Mouse (Mus musculus): ENCODE measurements around the gene Polm. TPM values are rescaled to one million over a fixed set of nuclear protein-coding genes. Genes with fewer than 3 reads are reported as not detected.

Polm gene
- total RNA-seq, 4 experiments from 2014 or later = 8.0 to 14.7 (median 11.5) TPM

DNA sequence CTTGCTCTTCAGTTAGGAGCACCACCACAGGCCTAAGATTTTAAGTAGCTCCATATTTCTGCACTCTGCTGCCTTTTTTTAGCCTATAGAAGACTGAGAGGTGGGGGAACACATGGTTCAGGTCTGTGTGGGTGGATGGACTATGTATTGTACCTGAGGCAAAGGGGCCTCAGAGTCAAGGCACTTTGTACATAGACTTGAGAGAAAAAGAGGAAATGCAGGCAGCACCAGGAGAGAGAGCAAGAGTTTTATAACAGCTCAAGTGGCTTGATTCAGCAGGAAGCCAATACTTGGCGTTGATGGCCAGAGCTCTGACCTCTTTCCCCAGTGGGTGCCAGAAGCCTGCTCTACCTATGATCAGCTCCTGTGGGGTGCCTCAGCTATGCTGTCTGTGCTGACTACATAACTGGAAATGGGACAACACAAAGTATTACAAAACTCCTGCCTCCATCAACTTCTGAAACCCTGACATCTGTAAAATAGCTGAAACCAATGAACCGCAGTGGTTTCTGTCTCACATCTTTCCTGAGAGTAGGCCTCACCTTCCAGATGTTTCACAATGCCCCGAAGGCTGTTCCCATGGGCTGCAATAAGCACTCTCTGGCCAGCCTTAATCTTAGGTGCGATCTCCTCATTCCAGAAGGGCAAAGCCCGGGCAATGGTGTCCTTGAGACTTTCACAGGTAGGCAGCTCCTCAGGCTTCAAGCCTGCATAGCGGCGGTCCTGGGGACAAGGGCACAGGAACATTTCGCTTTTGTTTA, 35.2 kb downstream of the Polm start:
- DNase-seq = no peak

DNA sequence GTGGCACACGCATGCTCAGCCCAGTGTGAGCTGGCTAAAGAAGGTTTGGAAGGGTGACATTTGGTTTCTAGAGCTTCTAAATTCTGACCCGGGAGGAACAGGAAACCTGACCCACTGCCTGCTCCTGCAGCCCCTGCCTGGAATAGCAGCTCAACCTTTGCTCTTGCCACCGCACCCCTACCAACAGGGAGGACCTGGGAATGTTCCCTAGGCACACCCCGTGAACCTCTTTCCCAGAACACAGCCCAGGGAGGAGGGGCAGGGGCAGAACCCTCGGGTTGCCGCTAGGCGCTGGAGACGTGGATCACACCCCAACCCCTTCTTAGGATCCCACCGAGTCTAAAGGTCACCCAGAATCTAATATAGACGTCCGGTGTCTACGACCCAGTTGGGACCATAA, 35.8 kb downstream of the Polm start:
- no peak for DNase-seq

DNA sequence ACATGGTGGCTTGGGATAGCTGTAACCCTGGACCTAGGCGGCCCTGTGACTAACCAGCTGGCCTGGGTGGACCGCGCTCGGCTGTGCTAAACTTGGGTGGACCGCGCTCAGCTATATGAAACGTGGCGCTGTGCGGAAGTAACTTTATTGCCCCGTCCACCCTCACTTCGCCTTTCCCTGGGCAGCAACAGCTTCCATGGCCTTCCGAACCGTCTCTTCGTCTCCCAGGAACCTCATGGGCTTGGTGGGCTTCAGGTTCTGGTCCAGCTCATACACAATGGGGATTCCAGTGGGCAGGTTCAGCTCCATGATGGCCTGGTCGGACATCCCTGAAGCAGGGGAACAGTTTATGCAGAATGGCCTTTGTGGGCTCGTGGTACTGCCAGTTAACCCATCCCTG, 36.3 kb downstream of the Polm start:
- no peak for DNase-seq

DNA sequence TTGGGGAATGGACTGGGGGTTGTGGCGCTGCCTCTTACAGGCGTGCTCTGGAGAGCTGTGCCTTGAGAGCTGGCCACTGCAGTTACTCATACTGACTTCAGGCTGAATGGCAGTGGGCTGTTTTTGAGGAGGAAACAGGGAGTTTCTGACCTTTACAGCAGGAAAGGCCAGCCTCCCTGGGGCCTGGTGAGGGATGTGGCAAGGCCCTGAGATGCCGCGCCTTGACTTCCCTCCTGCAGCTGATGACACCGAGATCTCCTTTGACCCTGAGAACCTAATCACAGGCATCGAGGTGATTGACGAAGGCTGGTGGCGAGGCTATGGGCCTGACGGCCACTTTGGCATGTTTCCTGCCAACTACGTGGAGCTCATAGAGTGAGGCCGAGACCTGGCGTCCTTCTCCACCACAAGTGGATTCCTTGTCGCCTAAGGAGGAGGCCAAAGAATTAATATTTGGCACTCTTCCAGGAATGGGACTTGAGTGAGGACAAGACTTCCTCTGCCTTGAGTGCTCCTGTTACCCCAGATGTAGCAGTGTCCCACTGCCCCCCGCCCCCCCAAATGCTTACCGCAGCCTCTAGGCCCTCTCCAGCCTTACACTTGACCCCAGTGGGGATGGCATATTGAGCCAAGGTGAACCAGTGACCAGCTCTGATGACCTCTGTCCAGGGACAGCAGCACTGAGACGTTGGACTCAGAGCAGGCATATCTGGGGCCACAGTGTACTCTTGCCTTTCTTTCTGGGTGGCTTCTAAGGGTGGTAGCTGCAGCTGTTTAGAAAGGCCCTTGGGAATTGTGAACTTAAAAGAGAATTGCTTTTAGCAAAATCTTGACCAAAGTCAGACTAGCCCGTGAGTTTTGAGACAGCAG, 38.0 kb downstream of the Polm start:
- DNase-seq = no peak

DNA sequence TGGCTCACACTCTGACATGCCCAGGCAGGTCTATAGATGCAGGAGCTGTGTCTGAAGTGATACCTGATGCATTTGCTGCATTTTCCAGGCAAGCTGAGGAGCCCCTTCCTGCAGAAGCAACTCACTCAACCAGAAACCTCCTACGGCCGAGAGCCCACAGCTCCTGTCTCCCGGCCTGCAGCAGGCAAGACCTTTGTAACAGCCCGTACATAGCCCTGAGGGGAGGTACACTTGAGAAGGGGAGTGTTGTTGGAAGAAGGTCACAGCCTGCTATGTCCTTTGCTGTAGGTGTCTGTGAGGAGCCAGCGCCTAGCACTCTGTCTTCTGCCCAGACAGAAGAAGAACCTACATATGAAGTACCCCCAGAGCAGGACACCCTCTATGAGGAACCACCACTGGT, 39.9 kb downstream of the Polm start:
- DNase-seq = no peak

DNA sequence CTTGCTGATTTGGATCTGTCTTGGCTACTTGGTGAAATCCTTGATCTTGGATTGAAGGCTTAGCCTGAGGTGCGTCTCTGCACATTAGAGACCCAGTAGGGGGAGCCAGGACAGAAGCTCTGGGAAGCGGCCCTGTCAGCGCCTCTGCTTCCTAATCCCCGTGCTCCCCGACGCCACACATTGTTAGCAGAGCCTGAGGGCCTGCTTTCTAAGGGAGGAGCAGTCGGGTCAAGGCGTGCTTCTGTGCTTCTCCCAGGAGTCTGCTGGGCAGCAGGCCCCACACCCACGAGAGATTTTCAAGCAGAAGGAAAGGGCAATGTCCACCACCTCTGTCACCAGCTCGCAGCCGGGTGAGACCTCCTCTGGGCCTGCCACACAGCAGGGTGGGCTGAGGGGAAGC, 40.4 kb downstream of the Polm start:
- no peak for DNase-seq

DNA sequence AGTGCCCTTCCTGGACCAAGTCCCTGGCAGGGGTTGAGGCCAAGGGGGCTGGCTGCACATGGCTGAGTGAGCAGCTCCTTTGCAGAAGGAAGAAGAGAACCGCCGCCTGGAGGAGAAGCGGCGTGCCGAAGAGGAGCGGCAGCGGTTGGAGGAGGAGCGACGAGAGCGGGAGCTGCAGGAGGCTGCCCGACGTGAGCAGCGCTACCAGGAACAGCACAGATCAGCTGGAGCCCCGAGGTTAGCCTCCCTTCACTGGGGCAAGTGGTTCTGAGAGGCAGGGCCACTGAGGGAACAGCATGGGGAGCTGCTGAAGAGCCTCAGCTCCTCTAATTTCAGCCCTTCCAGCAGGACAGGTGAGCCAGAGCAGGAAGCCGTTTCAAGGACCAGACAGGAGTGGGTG, 40.9 kb downstream of the Polm start:
- DNase-seq = no peak

DNA sequence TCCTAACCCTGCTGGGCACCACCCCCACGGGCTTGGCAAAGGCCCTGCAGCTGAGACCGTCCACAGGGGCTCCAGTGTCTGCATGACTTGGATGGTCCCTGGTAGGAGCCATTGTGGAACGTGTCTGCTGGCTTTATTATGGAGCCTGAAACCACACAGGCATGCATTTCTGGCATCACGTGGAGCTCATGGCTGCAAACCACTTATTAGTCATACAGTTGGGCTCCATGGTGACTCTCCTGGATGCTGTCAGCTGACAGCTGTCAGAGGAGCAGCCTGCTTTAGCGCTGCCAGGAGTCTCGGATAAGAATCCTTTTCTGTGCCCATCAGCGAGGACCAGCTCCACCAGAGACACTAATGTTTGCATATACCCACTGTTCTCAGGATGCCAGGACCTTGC, 42.1 kb downstream of the Polm start:
- no peak for DNase-seq

DNA sequence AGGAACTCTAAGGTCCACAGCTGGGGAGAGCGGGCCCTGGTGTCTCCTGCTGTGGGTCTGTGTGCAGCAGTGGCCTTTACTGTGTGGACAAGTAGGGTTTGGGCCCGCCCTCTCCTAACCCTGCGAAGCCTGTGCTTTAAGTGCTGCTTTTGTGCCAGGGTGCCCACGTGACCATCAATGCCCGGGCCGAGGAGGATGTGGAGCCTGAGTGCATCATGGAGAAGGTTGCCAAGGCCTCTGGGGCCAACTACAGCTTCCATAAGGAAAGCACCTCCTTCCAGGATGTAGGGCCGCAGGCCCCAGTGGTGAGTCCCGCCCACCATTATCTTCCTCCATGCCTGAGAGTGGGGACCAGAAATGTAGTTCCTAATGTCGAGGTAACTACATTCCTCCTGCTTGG, 42.5 kb downstream of the Polm start:
- DNase-seq = no peak

DNA sequence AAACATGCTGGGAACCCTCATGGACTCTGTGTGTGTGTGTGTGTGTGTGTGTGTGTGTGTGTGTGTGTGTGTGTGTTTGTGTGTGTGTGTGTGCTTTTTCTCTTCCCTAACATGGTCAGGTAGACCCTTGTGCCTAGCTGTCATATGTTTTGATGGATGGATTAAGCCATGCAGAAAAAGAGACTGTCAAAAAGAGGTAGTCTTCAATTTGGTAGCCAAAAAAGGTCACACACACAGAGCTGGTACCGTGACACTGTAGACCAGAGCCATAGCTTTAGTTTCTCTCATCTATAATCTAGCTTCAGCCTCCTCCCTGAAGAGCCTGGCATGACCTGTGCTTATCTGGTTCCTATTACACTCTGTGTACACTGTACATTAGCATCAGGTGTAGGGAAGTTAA, 47.4 kb downstream of the Polm start:
- DNase-seq = no peak

DNA sequence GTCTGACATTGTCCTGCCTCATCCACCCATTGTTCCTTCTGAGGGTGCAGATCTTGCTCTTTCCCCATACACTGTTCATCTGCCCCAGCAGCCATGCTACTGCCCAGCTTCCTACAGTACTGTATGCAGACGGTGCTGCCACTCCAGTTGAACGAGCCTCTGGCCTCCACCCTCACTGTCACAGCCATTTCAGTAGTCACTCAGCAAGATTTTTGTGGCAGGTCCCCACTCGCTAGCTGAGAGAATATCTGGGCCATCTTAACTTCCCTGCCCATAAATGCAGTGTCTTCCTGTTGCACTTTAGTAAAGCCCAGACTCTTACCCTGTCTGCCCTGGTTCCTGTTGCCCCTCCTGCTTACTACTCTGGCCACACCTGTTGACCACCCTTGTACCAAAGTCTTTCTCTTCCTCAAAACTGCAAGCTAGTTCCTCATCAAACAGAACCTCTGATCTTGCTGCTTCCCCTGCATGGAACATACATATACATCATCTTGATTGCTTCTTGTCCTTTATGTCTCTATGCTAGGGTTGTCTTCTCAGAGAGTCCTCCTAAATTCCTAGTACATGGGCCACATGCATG, 48.0 kb downstream of the Polm start:
- DNase-seq = no peak

DNA sequence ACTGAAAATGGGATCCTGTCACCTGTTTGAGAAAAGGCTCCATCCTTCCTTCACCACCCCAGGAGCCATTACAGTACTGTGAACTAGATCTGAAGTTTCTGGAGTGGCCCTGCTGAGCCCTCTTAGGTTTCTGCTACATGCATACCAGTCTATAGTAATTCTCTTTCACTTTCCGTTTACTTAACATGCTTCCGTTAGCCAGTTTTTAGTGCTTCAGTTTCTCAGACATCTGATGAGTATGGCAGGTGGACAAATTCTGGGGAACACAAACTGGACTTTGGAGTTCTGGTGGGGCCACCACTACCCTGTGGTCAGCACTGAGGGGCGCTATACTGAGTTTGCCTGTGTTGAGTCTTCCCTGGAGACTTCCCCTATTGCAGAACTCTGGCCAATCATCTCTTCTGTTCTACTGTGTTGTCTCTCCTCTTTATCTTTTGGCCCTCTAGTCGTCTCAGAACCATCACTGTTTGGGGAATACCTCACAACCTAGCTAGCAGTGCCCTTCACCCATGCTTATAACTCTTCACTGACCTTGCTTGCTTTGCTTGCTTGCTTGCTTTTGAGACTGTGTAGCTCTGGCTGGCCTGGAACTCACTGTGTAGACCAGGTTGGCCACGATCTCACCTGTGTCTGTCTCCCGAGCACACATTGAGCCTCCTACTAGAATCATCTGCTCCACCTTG, 48.6 kb downstream of the Polm start:
- DNase-seq = no peak

DNA sequence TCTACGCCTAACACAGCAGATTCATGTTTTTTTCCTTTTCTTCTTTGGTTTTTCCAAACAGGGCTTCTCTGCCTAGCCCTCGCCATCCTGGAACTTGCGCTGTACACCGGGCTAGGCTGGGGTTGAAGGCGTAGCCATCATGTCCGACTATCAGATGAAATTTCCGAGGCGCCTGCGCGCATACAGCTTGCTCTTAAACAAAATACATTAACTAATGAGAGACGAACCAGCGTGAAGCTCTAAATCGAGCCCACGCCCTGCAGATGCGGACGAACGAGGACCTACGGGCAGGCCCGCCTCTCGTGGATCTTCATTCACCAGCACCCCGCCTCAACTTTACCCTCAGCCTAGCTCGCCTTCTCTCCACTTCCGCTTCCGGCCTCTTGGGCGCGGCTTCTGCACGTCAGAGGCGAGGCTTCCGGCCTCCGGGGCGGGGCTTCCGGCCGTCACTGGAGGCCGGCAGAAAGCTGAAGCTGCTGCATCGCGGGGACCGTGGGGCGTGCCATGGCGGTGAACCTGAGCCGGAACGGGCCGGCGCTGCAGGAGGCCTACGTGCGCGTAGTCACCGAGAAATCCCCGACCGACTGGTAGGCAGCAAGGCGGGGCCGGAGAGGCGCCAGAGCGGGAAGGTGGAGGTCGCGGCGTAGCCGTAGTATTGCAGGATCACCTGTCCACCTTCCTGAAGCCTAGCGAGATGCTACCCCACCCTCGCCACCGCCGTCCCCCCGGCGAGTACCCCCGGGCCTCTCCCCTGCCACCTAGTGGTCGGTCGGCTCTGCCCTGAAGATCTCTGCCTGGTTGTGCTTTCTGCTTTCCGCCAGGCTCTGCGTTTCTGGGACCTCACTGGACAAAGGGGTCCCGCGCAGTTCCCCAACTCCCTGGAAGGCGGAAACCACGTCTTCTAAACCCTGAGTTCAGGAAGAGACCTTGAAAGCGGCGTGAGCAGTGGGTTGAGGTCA, 49.5 kb downstream of the Polm start, which contains the start of gene Dbnl:
Dbnl (plus strand) TSS at position 433 of the 959 bp plus-strand sequence.
- DNase-seq = peak; percentile 93

DNA sequence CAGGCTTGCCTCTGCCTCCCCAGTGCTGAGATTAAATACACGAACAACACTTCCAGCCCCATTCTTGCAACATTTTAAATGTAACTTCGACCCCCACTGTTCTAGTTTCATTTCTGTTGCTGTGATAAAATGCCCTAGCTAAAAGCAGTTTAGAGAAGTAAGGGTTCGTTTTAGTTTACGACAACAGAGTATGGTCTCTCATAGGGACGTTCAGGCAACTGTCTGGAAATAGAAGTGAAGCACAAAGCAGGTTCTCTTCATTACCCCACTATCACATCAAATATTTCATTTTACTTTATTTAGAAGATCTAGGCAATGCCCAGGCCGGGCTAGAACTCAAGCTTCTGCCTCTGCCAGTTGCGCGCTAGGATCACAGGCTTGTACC, 50.2 kb downstream of the Polm start:
- no peak for DNase-seq

DNA sequence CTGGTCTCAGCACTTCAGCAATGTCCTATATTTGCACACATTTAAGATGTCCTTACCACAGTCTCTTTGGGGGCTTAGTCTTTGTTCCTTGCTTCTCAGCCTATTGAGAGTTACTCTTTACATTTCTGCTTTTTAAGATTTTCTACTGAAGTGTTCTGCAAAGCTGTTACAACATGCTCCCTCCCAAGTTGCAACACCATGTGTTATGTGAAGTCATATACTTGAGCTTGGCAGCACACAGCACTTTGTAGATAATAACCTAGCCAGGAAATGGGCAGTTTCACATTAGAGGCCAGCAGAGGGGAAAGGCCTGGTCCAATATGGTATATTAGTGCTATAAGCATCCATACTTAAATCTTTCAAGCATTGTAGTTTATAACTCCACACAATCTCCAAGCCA, 52.1 kb downstream of the Polm start:
- DNase-seq = no peak

DNA sequence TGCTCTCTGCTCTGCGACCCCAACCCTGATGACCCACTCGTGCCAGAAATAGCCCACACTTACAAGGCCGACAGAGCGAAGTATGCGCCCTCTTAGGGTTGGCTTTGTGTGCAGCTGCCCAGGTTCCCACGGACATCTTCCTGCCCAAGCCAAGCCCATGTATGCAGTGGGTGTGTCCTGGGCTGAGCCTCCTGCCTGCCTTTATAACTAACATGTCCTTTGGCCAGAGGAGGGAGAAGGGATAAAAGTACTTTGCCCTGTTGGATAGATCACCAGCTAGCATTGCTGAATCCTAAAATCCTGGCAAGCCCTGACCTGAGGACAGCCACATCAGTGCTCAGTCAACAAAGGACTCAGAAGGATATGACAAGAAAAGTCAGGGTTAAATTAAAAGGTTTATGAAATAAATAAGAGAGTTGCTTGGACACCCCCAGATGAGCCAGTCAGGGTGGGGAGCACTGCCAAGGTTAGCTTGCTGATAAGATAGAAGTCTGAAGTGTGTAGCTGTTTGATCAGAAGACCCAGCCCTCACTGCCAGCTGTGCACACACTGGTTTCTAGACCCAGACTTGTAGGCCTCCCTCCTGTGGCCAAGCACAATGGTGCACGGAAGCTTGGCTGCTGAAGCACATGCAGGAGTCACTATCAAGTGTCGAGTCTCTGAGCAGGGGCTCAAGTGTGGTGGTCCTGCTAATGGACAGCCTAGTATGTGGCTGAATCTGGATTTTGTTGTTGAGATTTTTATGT, 55.4 kb downstream of the Polm start:
- no peak for DNase-seq

DNA sequence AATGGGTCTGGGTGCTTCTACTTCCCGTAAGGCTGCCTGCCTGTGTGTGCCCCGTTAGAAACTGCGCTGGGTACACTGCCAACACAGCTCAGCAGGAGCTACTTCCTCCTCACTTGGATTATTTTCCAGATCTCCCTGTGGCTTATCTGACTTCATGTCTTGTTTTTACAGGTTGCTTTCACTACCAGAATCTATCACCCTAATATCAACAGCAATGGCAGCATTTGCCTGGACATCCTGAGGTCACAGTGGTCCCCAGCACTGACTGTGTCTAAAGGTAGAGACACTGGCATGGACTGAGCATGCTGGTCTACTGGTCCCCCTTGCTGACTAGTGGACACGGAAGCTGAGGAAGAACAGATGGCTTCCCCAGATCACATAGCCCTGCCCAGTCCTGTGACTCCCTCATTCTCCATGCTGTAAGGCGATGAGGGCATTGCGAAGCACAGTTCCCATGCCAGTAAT, 57.7 kb downstream of the Polm start:
- no peak for DNase-seq

DNA sequence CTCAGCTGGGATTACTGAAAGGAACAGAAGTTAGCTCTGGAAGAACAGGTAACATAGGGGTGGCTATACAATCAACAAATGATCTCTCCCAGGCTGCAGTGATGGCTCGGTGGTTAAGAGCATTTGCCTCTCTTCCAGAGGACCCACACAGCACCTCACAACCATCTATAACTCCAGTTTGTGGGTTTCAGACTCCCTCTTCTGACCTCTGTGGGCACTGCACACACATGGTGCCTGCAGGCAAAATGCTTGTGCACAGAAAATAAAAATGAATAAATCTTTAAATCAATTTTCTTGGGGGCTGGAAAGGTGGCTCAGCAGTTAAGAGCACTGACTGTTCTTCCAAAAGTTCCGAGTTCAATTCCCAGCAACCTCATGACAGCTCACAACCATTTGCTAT, 59.3 kb downstream of the Polm start:
- DNase-seq = no peak

Measured in adrenal gland, adult 8-10 months (tissue).